Mouse (Mus musculus): ENCODE results near the gene Olfr462.

DNA sequence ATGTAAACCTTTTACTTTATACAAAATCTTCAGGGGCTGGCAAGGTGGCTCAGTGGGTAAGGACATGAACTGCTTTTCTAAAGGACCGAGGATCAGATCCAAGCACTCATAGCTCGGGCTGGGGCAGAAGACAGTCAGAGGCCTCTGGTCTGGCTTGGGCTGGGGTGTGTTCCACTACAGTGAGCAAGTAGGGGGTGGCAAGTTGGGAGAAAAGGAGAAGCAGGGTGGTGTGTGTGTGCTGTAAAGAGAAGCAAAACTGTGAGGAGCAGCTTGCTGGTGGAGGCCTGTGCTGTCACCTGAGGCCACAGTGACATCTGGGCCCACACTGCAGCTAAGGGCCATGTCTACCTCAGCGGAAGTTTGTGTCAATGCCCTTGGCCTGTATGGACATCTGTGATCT lies 50.6 kb downstream of the Olfr462 start:
- no peak for TF ChIP-seq POLR2A (IDR thresholded peaks at IDR 0.05; ENCODE audit: low read depth, low read length)
- no peak for TF ChIP-seq CTCF (IDR thresholded peaks at IDR 0.05; ENCODE audit: borderline replicate concordance, insufficient read depth, low read length)

Measured in embryonic fibroblast, embryonic 13.5 days (primary cell).